Mouse (Mus musculus): Measurements from ENCODE around the gene Wfikkn2. TPM values are rescaled to one million over a fixed set of nuclear protein-coding genes. Genes with fewer than 3 reads are reported as not detected.

The Wfikkn2 gene
- polyA plus RNA-seq, 1 experiment from 2014 or later, result 6.5 TPM

- peaks cover 18% of the 10 kb centered on the region for H3K4me1 ChIP-seq
- ATAC-seq (ENCODE audit: insufficient number of reproducible peaks, low FRiP score, low TSS enrichment, low read depth), result peak; percentile 86
- no peaks in the 10 kb centered on the region for H3K9me3 ChIP-seq (replicated peaks)
- no peaks in the 10 kb centered on the region for H3K27me3 ChIP-seq
- WGBS, result 22% methylated on average over 3 of the region's 3 CpGs
- H3K36me3 ChIP-seq, result no peaks in the 10 kb centered on the region
- peak overlapping the region; percentile 34 for H3K4me2 ChIP-seq (replicated peaks)
- H3K4me3 ChIP-seq (replicated peaks), result no peak overlapping the region
- peak overlapping the region; percentile 7; the same call in 1 of the 2 replicates for H3K9ac ChIP-seq
- H3K27ac ChIP-seq (replicated peaks), result 0 out of 2 replicates have a peak overlapping the region, but pooled peaks have one; percentile 31
These were observed 9.7 kb downstream of the Wfikkn2 start for GRCm38 (mm10) chr11:94236074-94236473.

DNA sequence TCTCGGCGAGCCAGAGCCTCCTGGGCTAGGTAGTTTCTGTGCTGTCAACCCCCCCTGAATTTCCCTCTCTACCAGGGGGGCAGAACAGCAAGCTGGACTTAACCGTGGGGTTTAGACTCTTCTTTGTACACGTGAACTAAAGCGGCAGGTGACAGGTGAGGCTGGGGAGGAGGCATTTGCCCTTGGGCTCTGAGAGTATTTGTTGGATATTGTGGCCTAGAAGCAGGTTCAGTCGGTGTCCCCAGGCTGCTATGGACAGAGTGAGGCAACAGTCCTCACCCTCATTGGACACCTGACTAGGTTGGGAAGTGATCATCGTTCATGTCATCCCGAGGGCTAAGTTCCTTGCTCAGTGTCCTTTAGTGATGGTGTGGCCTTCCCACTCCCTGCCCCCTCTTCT is 10.9 kb downstream of the Wfikkn2 start:
- Histone ChIP-seq H3K27ac (replicated peaks) (no peak overlapping the region), H3K4me3 (replicated peaks) (no peak overlapping the region), H3K9me3 (replicated peaks) (no peaks in the 10 kb centered on the region), H3K27me3 (no peaks in the 10 kb centered on the region), H3K4me1 (peaks cover 14% of the 10 kb centered on the region), H3K36me3 (no peaks in the 10 kb centered on the region), H3K4me2 (replicated peaks) (no peak overlapping the region), H3K9ac (no peak overlapping the region)
- WGBS, result 79% methylated on average over 8 of the region's 8 CpGs
- ATAC-seq (ENCODE audit: insufficient number of reproducible peaks, low FRiP score, low TSS enrichment, low read depth), result no peak

DNA sequence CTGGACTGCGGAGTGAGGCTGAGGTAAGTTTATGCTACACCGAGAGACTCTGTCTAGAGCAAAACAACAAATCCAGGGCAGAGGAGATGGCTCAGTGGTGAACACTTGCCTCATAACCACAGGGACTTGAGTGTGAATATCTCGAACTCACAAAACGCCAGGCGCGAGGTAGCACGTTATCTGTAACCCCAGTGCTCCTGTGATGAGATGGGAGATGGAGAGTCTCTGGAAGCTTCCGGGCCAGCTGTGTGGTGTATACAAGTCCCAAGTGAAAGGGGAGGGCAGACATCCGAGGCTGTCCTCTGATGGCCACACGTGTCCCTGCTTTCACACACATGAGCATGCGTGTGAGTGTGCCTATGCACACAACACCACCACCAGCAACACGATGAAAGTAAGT is 11.4 kb downstream of the Wfikkn2 start:
- no peak overlapping the region for H3K4me2 ChIP-seq (replicated peaks)
- WGBS, result 87% methylated on average over 12 of the region's 12 CpGs
- H3K36me3 ChIP-seq, result no peaks in the 10 kb centered on the region
- no peak for ATAC-seq (ENCODE audit: insufficient number of reproducible peaks, low FRiP score, low TSS enrichment, low read depth)
- no peak overlapping the region for H3K27ac ChIP-seq (replicated peaks)
- H3K9ac ChIP-seq, result no peak overlapping the region
- H3K4me1 ChIP-seq, result peaks cover 11% of the 10 kb centered on the region
- H3K4me3 ChIP-seq (replicated peaks), result no peak overlapping the region
- H3K9me3 ChIP-seq (replicated peaks), result no peaks in the 10 kb centered on the region
- H3K27me3 ChIP-seq, result no peaks in the 10 kb centered on the region

DNA sequence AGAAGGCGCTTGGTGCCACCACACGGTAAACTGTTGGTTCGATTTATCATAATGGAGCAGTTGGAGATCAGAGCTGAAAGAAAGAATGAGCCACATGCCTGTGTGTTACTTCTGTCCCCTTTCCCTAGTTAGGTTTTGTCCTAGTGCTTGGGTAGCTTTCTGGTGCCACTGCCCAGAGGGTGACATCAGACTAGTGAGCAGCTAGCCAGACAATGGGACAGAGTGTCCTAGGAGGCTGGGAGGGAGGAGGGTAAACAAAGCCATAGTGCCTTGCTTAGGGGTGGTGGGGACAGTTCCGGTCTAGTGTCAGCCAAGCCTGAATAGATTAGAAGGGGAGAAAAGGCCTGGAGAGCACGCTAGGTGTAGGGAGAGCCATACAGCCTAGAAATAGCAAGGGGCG is 12.4 kb downstream of the Wfikkn2 start:
- Histone ChIP-seq H3K27ac (replicated peaks) (no peak overlapping the region), H3K9me3 (replicated peaks) (no peaks in the 10 kb centered on the region), H3K4me2 (replicated peaks) (no peak overlapping the region), H3K36me3 (no peaks in the 10 kb centered on the region), H3K9ac (no peak overlapping the region), H3K4me3 (replicated peaks) (no peak overlapping the region), H3K4me1 (peaks cover 13% of the 10 kb centered on the region), H3K27me3 (no peaks in the 10 kb centered on the region)
- no peak for ATAC-seq (ENCODE audit: insufficient number of reproducible peaks, low FRiP score, low TSS enrichment, low read depth)
- 77% methylated on average over 6 of the region's 6 CpGs for WGBS

- Histone ChIP-seq H3K4me1 (peaks cover 23% of the 10 kb centered on the region), H3K27me3 (no peaks in the 10 kb centered on the region), H3K9ac (no peak overlapping the region), H3K9me3 (replicated peaks) (no peaks in the 10 kb centered on the region), H3K4me2 (replicated peaks) (no peak overlapping the region), H3K36me3 (no peaks in the 10 kb centered on the region), H3K27ac (replicated peaks) (no peak overlapping the region), H3K4me3 (replicated peaks) (no peak overlapping the region)
- WGBS, result 67% methylated on average over 19 of the region's 19 CpGs
- ATAC-seq (ENCODE audit: insufficient number of reproducible peaks, low FRiP score, low TSS enrichment, low read depth), result no peak
These were observed 13.8 kb downstream of the Wfikkn2 start for GRCm38 (mm10) chr11:94231821-94232552.

GRCm38 (mm10) chr11:94230244-94230643 is 15.6 kb downstream of the Wfikkn2 start:
- Histone ChIP-seq H3K4me3 (replicated peaks) (no peak overlapping the region), H3K4me1 (peaks cover 25% of the 10 kb centered on the region), H3K4me2 (replicated peaks) (no peak overlapping the region), H3K9me3 (replicated peaks) (no peaks in the 10 kb centered on the region), H3K36me3 (no peaks in the 10 kb centered on the region), H3K27me3 (no peaks in the 10 kb centered on the region), H3K9ac (no peak overlapping the region), H3K27ac (replicated peaks) (no peak overlapping the region)
- WGBS, result 78% methylated on average over 8 of the region's 8 CpGs
- no peak for ATAC-seq (ENCODE audit: insufficient number of reproducible peaks, low FRiP score, low TSS enrichment, low read depth)

- no peaks in the 10 kb centered on the region for H3K27me3 ChIP-seq
- H3K4me1 ChIP-seq, result peaks cover 25% of the 10 kb centered on the region
- no peak overlapping the region for H3K4me2 ChIP-seq (replicated peaks)
- H3K36me3 ChIP-seq, result no peaks in the 10 kb centered on the region
- H3K9ac ChIP-seq, result no peak overlapping the region
- 77% methylated on average over 5 of the region's 5 CpGs for WGBS
- no peak overlapping the region for H3K4me3 ChIP-seq (replicated peaks)
- H3K9me3 ChIP-seq (replicated peaks), result no peaks in the 10 kb centered on the region
- H3K27ac ChIP-seq (replicated peaks), result 0 out of 2 replicates have a peak overlapping the region, but pooled peaks have one; percentile 30
- ATAC-seq (ENCODE audit: insufficient number of reproducible peaks, low FRiP score, low TSS enrichment, low read depth), result peak; percentile 44; the same call in 1 of the 2 replicates
These were observed 16.4 kb downstream of the Wfikkn2 start for GRCm38 (mm10) chr11:94229207-94229960.

GRCm38 (mm10) chr11:94228416-94228815 is 17.4 kb downstream of the Wfikkn2 start:
- no peaks in the 10 kb centered on the region for H3K36me3 ChIP-seq
- WGBS, result 29% methylated on average over 9 of the region's 9 CpGs
- H3K4me3 ChIP-seq (replicated peaks), result no peak overlapping the region
- no peak overlapping the region for H3K4me2 ChIP-seq (replicated peaks)
- H3K27me3 ChIP-seq, result no peaks in the 10 kb centered on the region
- H3K27ac ChIP-seq (replicated peaks), result peak overlapping the region; percentile 30; the same call in 1 of the 2 replicates
- no peak overlapping the region for H3K9ac ChIP-seq
- peaks cover 25% of the 10 kb centered on the region for H3K4me1 ChIP-seq
- ATAC-seq (ENCODE audit: insufficient number of reproducible peaks, low FRiP score, low TSS enrichment, low read depth), result no peak
- H3K9me3 ChIP-seq (replicated peaks), result no peaks in the 10 kb centered on the region

- no peaks in the 10 kb centered on the region for H3K36me3 ChIP-seq
- no peaks in the 10 kb centered on the region for H3K9me3 ChIP-seq (replicated peaks)
- 0 out of 2 replicates have a peak overlapping the region, but pooled peaks have one; percentile 15 for H3K4me2 ChIP-seq (replicated peaks)
- H3K4me1 ChIP-seq, result peaks cover 18% of the 10 kb centered on the region
- no peak overlapping the region for H3K4me3 ChIP-seq (replicated peaks)
- no peaks in the 10 kb centered on the region for H3K27me3 ChIP-seq
- H3K9ac ChIP-seq, result no peak overlapping the region
- 0 out of 2 replicates have a peak overlapping the region, but pooled peaks have one; percentile 7 for H3K27ac ChIP-seq (replicated peaks)
- no peak for ATAC-seq (ENCODE audit: insufficient number of reproducible peaks, low FRiP score, low TSS enrichment, low read depth)
- WGBS, result 26% methylated on average over 7 of the region's 7 CpGs
These were observed 19.8 kb downstream of the Wfikkn2 start for GRCm38 (mm10) chr11:94225985-94226384.

- no peaks in the 10 kb centered on the region for H3K9me3 ChIP-seq (replicated peaks)
- H3K4me1 ChIP-seq, result peaks cover 16% of the 10 kb centered on the region
- no peak overlapping the region for H3K4me3 ChIP-seq (replicated peaks)
- WGBS, result 73% methylated on average over 9 of the region's 9 CpGs
- no peak overlapping the region for H3K27ac ChIP-seq (replicated peaks)
- ATAC-seq (ENCODE audit: insufficient number of reproducible peaks, low FRiP score, low TSS enrichment, low read depth), result no peak
- no peaks in the 10 kb centered on the region for H3K36me3 ChIP-seq
- H3K9ac ChIP-seq, result no peak overlapping the region
- H3K27me3 ChIP-seq, result no peaks in the 10 kb centered on the region
- H3K4me2 ChIP-seq (replicated peaks), result no peak overlapping the region
These were observed 22.3 kb downstream of the Wfikkn2 start for GRCm38 (mm10) chr11:94223531-94223930.

DNA sequence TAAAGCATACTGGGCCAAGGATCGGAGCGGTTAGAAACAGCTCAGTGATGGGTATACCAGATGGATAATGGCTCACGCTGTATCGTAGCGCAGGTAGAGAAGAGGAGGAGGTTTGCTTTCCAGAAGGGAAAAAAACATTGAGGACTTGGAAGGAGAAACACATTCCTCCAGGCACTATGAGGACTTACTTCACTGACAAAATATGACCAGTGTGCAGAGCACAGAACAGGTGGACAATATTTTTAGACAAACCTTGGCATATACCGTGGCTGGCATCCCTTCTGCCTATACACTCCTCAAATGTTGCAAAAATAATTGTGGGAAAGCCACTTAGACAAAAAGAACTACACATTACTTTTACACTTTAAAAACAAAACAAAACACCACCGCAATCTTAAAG is 24.5 kb downstream of the Wfikkn2 start:
- no peaks in the 10 kb centered on the region for H3K9me3 ChIP-seq (replicated peaks)
- no peak overlapping the region for H3K4me3 ChIP-seq (replicated peaks)
- H3K36me3 ChIP-seq, result no peaks in the 10 kb centered on the region
- WGBS, result 90% methylated on average over 7 of the region's 7 CpGs
- peaks cover 5% of the 10 kb centered on the region; the same call in 1 of the 2 replicates for H3K4me1 ChIP-seq
- H3K27ac ChIP-seq (replicated peaks), result no peak overlapping the region
- ATAC-seq (ENCODE audit: insufficient number of reproducible peaks, low FRiP score, low TSS enrichment, low read depth), result no peak
- no peak overlapping the region for H3K9ac ChIP-seq
- no peak overlapping the region for H3K4me2 ChIP-seq (replicated peaks)
- H3K27me3 ChIP-seq, result no peaks in the 10 kb centered on the region

All from embryonic facial prominence, embryonic 15.5 days (tissue).